Mouse (Mus musculus) megakaryocyte progenitor cell, adult 5-6 weeks (primary cell): ENCODE data around the gene Nudt7. TPM values are rescaled to one million over a fixed set of nuclear protein-coding genes. Genes with fewer than 3 reads are reported as not detected.

Experiments used
- ATAC-seq: replicated peaks from 2 replicates; pipeline ENCODE4 v1.8.0; 2016; ENCODE audit warnings: mild to moderate bottlenecking, moderate TSS enrichment, inconsistent platforms; ENCODE audit not compliant: poor library complexity
- total RNA-seq, 2 experiments: library from RNA; stranded (forward) in 1 of 2; stranded (reverse) in 1 of 2; fragments of 157-497, 149-512 nt in 1 of 2; fragments of 200-1000 nt in 1 of 2; gene quantifications; 2 replicates each; pipeline versions ENCODE4 v1.2.3 to v1.2.4; 2015 to 2017

Gene Nudt7
- total RNA-seq (2015) (27.2 and 28.1 TPM in 2 replicates), total RNA-seq (2017) (11.7 and 15.5 TPM in 2 replicates)

DNA sequence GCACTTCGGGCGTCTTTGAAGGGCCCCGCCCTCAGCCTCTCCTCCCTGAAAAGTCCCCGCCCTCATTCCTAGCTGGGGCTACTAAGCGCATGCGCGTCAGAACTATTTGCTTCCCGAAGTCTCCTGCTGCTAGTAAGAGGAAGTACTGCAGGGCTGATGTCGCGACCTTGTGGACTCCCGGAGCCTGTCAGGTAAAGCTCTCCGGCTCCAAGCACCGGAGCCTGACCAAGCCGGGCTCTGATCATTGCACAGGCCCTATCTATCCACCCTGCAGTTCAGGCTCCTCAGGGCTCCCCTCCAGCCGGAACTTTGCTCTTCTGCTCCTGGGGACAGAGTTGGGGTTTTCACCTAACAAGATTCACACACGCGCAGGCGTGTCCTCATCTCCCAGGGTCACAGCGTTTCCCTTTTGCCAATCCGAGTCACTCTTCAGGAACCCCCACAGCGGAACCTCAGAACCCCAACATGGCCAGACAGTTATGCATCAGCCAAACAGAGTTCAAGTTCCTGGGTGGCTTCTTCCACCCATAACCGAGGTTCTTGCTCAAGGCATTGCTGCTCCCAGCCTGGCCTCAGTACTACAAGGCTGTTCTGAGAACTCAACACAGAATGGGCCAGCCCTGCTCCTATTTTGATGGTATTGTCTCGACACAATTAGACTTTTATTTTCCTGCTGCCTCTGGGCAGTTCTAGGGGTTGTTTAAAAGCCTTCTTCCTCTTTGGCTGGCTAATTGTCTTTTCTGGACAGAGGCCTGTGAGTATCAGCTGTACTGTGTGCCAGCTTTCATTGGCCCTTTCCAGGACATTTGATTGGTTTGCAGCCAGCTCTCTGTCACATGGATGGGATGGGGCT, at the start of gene Nudt7:
Gene Nudt7, plus strand, starts transcription at position 48 of the 853 bp plus-strand sequence.
- peak; percentile 80 for ATAC-seq

- ATAC-seq = no peak
These were observed 45.4 kb upstream of the Nudt7 start for GRCm38 (mm10) chr8:114087932-114088331.

GRCm38 (mm10) chr8:114090736-114091135, 42.6 kb upstream of the Nudt7 start:
- no peak for ATAC-seq

- no peak for ATAC-seq
These were observed 40.0 kb upstream of the Nudt7 start for GRCm38 (mm10) chr8:114093321-114093720.

DNA sequence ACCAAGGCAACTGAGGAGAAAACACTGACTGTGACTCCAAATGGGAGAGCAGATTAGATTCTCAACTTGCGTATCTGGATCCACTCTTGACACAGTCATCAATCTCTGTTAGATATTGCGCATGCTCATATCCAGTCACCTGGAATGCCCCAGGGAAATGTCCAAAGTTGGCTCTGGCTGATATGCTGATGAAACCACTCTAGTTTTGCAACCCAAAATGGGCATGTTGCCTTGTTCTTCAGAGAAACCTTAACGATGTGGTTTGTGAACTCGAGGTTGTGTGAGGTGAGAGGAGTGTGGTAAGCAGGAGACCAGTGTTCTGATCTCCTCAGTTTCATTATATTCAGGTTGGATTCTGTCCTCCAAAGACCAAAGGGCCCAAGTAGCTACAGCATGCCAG, 38.8 kb upstream of the Nudt7 start:
- 0 out of 2 replicates have a peak, but pooled peaks have one; percentile 23 for ATAC-seq

GRCm38 (mm10) chr8:114100561-114101206, 32.7 kb upstream of the Nudt7 start:
- peak; percentile 74 for ATAC-seq

DNA sequence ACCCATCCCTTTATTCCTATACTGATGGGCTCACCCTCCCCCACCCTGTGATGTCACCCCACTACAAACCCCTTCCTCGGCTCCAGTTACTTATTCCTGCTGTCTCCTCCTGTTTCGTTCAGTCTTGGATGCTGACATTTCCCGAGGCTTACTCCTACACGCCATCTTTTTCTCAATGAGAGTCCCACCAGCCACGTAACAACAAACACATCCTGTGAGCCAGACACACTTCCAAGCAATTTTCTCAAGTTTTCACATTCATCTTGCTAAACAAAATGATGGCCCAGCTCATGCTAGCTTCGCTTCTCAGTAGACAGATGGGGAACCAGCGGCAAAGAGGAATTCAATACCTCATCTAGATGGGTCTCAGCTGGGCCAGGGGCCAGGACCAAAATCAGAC, 30.0 kb upstream of the Nudt7 start:
- ATAC-seq = no peak

DNA sequence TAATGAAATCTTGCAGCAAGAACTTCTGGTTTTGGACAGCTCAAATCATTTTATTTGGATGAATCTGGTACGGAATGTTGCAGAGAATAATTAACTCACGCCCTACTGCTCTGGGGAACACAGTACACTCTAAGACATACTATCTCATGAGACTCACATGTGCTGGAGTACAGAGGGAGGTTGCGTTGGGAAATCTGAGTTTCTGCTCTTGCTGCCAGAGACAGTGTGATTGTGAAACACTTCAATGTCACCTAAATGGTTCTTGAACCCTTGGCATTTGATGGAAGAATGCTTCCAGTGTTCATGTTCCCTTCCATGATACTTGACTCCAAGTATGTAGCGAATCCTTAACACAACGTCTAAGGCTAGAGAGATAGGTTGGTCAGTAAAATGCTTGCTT, 27.4 kb upstream of the Nudt7 start:
- ATAC-seq = no peak

- ATAC-seq = no peak
These were observed 23.8 kb upstream of the Nudt7 start for GRCm38 (mm10) chr8:114109365-114110140.

DNA sequence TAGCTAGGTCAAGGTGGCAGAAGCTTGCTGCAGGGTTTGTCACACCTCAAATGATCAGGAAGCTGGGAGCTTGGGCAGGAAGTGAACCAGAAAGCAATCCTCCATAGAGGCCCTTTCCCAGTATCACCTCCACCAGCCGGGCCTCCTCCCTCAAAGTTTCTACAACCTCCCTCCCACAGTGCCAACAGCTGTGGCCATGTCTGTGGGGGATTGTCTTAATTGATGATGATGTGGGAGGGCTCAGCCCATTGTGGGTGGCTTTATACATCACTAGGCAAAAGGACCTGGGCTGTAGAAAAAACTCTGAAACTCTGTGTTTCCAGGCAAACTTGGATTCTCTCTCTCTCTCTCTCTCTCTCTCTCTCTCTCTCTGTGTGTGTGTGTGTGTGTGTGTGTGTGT, 18.3 kb upstream of the Nudt7 start:
- ATAC-seq = no peak

DNA sequence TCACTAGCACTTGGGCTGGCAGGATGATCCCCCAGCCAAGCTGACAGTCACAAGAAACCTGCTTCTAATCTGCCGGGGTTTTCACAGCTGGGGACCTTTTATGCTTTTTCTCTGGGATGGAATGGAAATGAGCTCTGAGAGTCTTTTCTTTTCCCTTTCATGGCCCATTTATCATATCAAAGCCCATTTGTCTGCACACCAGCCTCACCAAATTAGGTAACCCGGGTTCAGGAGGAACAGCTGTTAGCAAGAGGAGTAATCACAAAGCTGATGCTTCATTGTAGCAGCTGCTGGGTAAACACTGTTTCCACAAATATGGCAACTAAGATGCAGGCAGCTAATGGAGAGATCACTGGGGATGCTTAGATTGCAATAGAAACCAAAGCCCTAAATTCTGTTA, 17.3 kb upstream of the Nudt7 start:
- no peak for ATAC-seq

DNA sequence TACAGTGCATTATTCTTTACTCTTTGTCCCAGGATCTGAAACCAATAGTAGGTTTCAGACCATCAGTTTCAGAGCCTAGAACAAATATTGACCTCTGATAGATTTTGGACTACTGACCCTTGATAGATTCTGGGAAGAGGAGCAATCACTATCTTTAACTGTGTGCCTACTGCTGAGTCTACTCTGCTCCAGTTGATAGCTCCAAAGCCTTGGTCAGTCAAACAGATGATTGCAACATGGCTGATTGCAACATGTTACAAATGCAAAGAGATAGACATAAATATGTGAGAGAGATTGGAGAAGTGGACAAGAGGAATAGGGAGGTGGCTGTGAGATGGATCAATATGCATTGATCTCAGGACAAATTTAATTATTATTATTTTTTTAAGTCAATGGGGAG, 15.9 kb upstream of the Nudt7 start:
- ATAC-seq = peak; percentile 90

GRCm38 (mm10) chr8:114121781-114122180, 11.6 kb upstream of the Nudt7 start:
- no peak for ATAC-seq

GRCm38 (mm10) chr8:114123611-114124010, 9.7 kb upstream of the Nudt7 start:
- ATAC-seq = peak; percentile 65

DNA sequence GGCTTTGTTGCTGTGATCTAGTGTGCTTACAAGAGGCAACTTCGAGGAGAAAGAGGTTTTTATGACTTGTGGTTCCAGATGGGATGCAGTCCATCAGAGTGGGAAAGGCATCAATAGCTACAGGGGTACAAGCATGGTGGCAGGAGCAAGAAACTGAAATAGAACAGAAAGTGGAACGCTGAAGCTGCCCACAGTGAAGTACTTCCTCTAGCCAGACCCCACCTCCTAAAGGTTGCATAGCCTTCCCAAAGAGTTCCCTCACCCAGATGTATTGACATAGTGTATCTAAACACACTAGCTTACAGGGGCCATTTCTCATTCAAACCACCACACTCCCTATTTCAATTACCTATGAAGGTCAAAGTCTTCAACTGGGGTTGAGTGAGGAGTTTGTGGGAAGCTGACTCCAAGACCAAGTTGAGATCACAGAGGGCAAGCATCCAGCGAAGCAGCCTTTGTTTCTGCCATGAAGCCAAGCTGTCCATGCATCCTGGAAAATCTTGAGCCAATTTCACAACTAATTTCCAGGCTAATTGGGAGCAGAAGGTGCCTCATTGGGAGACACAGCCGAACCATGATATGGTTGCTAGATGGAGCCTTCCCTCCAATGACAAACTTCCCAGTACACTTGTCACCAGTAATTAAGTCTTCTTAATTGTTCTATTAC, 9.1 kb upstream of the Nudt7 start:
- peak; percentile 54 for ATAC-seq

- ATAC-seq = peak; percentile 21
These were observed 2.5 kb upstream of the Nudt7 start for GRCm38 (mm10) chr8:114130838-114131237.

DNA sequence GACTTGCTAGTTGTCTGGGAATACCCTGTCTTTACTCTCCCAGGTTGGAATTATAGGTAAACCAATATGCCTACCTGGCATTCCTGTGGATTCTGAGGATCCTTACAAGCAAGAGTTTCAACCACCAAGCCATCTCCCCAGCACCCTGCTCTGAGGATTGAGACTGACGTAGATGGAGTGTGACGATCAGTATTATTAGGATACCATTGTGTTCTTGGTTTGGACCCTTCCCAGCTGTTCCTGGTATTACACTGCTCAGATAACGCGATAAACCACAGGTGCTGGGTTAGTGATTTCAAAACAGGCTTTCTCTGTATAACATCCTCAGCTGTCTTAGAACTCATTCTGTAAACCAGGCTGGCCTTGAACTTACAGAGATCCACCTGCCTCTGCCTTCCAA, 1.9 kb upstream of the Nudt7 start:
- no peak for ATAC-seq

DNA sequence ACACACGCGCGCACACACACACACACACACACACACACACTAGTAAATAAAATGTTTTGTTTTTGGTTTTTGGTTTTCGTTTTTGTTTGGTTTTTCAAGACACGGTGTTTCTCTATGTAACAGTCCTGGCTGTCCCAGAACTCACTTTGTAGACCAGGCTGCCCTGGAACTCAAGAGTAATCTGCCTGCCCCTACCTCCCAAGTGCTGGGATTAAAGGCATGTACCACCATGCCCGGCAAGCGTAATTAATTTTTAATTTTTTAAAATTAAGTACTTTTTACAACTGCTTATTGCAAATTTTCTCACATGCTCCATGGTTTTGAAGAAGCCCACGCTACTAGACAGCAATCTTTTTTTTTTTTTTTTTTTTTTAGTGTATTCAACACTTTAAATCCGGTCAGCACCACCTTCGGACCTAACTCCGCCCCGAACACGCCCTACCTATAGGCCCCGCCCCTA, 277 bp upstream of the Nudt7 start:
- no peak for ATAC-seq

DNA sequence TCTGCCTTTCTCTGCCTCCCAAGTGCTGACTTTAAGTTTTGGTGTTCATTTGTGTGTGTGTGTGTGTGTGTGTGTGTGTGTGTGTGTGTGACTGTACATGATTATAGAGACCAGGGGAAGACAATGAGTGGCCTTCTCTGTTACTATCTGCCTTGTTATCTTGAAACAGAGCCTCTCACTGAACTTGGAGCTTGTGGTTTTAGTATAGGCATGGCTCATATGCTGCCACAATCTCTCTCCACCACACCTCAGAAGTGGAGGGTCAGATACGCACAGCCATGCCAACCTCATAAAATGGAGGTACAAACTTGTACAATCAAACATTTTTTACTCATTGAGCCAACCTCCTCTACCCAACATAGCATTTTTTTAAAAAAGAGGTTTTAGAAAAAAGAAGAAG, 3.4 kb downstream of the Nudt7 start:
- ATAC-seq = peak; percentile 61

DNA sequence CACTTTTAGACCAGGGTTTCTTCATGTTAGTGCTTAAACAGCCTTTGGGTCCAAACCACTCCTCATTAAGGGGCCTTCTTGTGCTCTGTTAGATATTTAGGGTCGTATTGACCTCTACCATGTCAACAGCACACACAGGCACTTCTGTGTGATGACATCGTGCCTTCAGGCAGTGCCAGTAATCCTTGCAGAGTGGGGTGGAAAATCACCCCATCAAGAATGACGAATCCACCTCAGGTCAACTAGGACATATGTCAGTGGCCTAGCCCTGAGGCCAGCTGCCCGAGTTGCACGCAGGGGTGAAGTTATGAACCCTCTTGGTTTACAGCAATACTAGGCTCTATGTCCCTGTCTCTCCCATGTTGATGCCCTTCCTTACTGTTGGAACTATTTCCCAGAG, 3.8 kb downstream of the Nudt7 start:
- ATAC-seq = no peak

DNA sequence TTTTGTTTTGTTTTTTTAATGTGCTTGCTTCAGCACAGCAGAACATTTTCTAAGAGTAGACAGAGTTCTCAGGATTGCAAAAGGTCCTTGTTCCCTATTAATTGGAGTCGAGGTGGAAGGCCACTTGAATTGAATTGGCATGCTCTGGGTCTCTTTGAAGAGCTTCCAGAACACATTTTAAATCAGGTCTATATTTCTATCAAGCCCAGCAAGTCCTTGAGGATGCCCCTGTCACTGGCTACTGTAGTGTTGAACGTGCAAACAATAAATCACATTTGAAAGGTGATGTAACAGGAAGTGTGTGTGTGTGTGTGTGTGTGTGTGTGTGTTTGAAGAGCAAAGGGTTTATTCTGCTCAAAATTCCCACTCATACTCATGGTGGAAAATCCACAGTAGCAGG, 7.1 kb downstream of the Nudt7 start:
- no peak for ATAC-seq
